Mouse (Mus musculus): ENCODE measurements around the gene Ackr3.

The Ackr3 gene

GRCm38 (mm10) chr1:90203783-90204690 is at the start of gene Ackr3:
TSS of gene Ackr3 (plus strand) at chr1:90203980.
- DNase-seq (ENCODE audit: low spot score): peak; percentile 82

DNA sequence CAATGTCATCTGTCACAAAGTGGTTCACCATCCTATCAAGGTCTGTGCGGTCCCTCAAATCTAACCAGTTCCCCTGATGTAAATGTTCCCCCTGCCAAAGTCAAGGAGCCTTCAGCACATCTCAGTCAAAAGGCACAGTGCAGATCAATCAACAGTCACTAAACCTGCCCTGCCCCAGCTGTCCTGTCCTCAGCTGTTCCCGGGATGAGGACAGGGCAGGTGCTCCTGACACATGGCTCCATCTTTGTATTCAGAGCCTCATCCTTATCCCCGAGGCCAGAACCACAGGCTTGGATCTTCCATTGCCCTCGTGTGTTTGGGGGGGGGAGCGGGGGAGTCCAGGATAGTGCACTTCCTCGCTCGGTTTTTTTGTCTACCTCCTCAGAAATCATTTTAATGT is 47.2 kb upstream of the Ackr3 start:
- no peak for DNase-seq (ENCODE audit: low spot score)

DNA sequence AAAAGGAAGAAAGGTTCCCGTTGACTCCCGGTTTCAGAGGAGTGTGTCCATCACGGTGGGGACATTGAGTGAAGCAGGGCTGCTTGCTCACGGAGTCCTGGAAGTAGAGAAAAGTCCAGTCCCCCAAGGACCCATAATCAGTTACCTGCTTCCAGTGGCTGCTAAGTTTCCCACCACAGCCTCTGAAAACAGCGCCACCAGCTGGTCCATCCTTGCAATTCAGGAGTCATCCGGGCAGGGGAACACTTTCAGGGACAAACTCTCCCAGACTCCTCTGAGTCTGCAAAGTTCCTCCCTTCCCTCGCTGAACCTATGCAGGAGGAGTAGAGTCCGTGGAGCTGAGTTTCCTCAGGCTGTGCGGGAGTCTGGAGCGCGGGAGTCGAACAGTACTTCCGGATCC is 43.9 kb upstream of the Ackr3 start:
- DNase-seq (ENCODE audit: low spot score): peak; percentile 24

- no peak for DNase-seq (ENCODE audit: low spot score)
Observed at GRCm38 (mm10) chr1:90161623-90162022, 42.2 kb upstream of the Ackr3 start.

- no peak for DNase-seq (ENCODE audit: low spot score)
Observed at GRCm38 (mm10) chr1:90162379-90162857, 41.4 kb upstream of the Ackr3 start.

- DNase-seq (ENCODE audit: low spot score): no peak
Observed at GRCm38 (mm10) chr1:90163161-90163560, 40.6 kb upstream of the Ackr3 start.

- DNase-seq (ENCODE audit: low spot score): no peak
Observed at GRCm38 (mm10) chr1:90164319-90164718, 39.5 kb upstream of the Ackr3 start.

- DNase-seq (ENCODE audit: low spot score): no peak
Observed at GRCm38 (mm10) chr1:90174338-90174737, 29.4 kb upstream of the Ackr3 start.

DNA sequence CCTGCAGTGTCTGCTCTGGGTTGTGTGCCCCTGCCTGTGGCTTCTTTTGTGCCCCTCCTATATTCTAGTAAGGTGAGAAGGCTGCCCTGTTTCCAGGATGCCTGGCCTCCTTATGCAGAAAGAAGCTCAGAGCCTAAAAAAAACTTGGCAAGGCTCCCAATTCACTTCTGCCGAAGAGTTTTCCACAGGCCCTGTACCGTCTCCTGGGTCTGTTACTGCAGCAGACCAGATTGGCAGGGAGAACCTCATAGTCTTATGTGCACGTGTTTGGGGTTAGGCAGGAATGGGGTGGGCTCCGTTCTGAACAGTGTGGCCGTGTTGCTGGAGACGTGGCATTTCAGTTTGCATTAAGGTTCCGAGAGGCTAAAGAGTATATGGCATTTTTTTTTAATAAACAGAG is 27.6 kb upstream of the Ackr3 start:
- DNase-seq (ENCODE audit: low spot score): no peak

DNA sequence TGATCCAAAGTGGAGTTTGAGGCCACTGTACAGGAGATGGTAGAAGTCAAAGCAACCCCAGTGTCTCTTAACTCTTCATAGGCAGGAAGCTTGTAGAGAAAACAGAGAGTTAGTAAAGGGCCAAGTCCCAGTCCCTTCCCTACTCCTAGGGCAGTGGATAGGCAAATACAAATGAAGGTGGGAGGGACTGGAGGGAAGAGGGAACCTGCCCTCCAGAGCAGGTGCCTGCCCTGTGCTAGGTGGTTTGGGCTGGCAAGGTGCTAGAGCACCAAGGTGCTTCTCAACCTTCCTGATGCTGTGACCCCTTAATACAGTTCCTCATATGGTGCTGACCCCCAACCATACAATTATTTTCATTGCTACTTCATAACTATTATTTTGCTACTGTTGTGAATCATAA is 26.2 kb upstream of the Ackr3 start:
- no peak for DNase-seq (ENCODE audit: low spot score)

GRCm38 (mm10) chr1:90177978-90178377 is 25.8 kb upstream of the Ackr3 start:
- DNase-seq (ENCODE audit: low spot score): no peak

DNA sequence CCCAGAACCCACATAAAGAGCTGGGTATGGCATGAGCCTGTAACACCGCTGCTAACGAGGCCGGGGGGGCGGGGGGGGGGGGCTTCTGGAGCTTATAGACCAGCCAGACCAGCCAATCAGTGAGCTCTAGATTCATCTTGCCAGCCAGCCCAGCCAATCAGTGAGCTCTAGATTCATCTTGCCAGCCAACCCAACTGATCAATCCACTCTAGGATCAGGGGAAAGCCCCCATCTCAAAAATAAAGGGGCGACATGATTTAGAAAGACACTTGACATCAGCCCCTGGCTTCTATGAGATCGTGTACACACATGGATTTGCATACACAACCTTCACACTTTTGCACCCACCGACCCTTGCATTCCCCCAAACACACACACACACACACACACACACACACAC is 23.3 kb upstream of the Ackr3 start:
- DNase-seq (ENCODE audit: low spot score): no peak

GRCm38 (mm10) chr1:90180966-90181699 is 22.6 kb upstream of the Ackr3 start:
- no peak for DNase-seq (ENCODE audit: low spot score)

- DNase-seq (ENCODE audit: low spot score): no peak
Observed at GRCm38 (mm10) chr1:90182521-90182920, 21.3 kb upstream of the Ackr3 start.

GRCm38 (mm10) chr1:90183602-90184001 is 20.2 kb upstream of the Ackr3 start:
- no peak for DNase-seq (ENCODE audit: low spot score)

DNA sequence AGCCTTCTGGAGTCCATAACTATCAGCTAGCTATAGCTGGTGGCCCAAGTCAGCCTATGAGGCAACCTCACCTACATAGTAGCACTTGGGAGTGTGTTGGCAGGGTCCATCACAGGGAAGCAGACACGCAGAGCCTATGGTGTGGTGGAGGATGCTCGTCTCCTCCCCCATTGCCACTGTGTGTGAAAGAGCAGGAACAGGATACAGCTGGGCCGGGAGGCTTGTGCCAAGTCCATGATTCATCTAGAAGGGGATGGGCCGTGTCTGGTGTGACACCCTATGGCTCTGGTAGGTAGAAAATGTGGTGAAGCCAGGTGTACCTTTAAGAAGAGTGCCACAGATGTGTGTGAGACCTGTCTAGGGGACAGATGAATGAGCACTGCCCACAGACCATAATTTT is 17.6 kb upstream of the Ackr3 start:
- DNase-seq (ENCODE audit: low spot score): no peak

DNA sequence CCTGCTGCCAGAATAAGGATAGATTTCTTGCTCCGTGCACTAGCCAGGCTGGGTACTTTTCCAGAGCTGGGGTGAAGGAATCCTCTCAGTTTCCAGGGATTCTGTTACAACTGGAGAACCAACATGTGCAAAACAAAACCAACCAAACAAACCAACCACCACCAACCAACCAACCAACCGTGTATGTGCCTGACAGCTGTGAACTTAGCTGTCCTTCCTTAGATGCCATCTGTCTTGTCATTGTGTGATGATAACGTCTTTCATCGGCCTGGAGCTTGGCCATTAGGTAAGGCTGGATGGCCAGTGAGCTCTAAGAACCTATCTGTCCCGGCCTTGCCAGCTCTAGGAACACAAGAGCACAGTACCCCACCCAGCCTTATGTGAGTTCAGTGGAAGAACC is 16.9 kb upstream of the Ackr3 start:
- no peak for DNase-seq (ENCODE audit: low spot score)

DNA sequence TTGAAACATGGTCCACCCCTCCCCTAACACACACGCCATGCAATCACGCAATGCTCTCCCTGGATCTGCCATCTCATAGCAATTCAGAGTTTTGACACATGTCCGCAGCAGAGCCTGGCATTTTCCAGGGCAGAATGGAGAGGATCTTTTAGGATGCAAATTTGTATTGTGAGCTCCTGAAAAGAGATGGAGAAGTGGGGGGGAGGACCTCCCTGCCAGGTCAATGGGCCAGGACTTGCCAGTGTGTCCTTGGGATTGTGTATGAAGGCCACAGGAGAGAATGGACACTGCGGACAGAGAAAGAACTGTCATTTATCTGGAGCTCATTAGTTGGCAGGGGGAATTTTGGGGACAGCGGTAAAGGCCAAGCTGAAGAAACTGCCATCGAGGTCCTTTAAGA is 14.7 kb upstream of the Ackr3 start:
- DNase-seq (ENCODE audit: low spot score): no peak

DNA sequence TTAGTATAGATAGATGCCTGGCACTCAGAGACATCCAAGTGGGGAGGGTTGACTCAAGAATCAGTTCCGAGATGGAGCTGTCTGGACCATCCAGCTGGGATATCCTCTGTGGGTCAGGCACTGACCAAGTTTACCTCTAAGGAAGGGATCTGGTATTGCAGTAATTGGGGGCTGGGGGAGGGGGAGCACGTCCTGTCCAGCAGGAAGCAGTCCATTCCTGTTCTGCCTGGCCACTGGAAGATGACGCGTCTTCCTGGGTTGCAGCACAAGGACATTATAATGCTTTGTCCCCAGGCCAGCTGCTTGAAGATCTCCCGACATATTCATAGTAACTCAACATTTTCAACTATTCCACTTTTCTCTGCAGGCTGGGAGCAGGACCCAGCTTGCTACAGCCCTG is 2.5 kb upstream of the Ackr3 start:
- DNase-seq (ENCODE audit: low spot score): no peak

DNA sequence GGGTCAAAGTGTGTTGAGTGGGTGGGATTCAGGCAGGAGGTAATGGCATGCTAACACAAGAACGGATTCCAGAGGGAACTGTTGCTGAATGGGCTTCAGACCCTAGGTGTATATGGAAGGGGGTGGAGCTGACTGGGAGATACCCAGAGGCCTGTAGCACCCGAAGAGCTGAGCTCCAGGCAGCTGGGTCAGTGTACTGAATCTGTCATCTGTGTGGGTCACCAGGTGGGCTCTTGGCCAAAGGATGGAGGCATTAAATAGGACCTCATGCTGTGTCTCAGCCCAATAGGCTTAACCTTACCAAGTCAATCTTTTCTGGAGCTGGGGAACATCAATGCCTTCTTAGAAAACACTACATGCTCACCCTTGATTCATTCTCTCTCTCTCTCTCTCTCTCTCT is 2.1 kb upstream of the Ackr3 start:
- no peak for DNase-seq (ENCODE audit: low spot score)

DNA sequence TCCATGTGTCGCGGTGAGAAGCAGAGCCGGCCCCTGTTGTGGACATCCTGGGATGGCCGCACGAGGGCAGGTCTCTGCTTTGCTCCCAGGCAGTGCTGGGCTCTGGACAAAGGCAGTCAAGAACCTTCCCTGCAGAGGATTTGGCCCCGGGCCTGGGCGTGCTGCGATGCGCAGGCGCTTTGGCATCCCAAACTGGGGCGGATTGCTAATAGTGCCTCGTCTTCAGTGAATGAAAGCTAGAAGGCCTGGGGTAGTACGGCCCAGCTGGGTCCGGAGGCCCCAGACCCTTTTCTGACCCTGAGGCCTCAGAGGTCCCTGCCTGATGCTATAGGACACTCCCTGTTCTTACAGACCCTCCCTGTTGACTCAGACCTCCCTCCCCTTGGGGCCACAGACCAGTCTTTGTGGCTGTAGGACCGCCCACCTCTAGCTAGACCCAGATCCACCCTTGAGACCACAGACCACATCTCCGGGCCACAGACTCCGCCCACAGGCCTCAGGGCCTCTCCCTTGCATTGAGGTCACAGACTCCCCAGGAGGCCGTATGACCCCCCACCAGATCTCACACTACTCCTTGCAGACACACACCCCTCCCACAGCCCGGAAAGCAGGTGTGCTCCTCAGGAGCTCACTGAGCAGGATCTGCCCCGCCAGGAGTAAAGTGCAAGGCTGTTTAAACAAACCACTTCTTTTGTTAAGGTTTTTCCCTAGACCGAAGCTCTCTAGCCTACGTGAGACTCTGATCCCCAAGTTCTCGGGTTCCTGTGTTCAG is 1.4 kb upstream of the Ackr3 start:
- peak; percentile 71 for DNase-seq (ENCODE audit: low spot score)

- no peak for DNase-seq (ENCODE audit: low spot score)
Observed at GRCm38 (mm10) chr1:90203341-90203740, 439 bp upstream of the Ackr3 start.
